Mouse (Mus musculus): Measurements from ENCODE around the gene Msmb.

GRCm38 (mm10) chr14:32120940-32121919 lies 20.6 kb upstream of the Msmb start:
- no peak for TF ChIP-seq CTCF (IDR thresholded peaks at IDR 0.05; ENCODE audit: borderline replicate concordance, extremely low read depth, insufficient read depth, insufficient read length)
- no peak for TF ChIP-seq POLR2A (IDR thresholded peaks at IDR 0.05; ENCODE audit: borderline replicate concordance, extremely low read depth, insufficient read depth, insufficient read length, poor library complexity, severe bottlenecking)
